Mouse (Mus musculus): Measurements from ENCODE around the gene Eml6. TPM values are rescaled to one million over a fixed set of nuclear protein-coding genes. Genes with fewer than 3 reads are reported as not detected.

Eml6 gene
- polyA plus RNA-seq, 2 experiments = 0.09 to 0.55 TPM

DNA sequence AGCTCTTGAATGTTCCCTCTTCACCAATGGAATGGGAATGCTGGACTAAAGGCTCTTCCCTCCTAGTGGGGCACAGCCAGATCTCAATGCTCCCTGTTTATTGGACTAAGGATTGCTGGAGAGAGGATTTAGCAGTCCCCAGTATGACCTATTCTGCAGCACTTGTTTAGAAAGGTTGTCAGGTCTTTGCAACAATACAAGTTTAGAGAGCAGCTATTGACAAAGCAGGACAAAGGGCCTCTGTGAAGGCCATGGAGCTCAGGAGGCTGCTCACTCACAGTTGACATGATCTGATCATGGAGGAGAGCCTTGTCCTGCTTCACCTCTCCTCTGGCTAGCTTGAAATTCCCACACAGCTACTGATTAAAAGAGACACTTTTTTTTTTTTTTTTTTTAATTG, 257.3 kb downstream of the Eml6 start:
- Histone ChIP-seq H3K4me3 (ENCODE audit: insufficient read depth in 1 of 2, low read depth in 2 of 2, low read length in 2 of 2) (no peak overlapping the region), H3K36me3 (replicated peaks; ENCODE audit: control insufficient read depth, insufficient read depth, low read depth) (no peaks in the 10 kb centered on the region), H3K9me3 (ENCODE audit: control insufficient read depth, low read length) (no peaks in the 10 kb centered on the region), H3K4me1 (replicated peaks; ENCODE audit: control insufficient read depth in 2 of 2, insufficient read depth in 2 of 2, low read length in 1 of 2) (no peaks in the 10 kb centered on the region), H3K4me2 (ENCODE audit: low read depth) (no peak overlapping the region), H3K27me3 (ENCODE audit: control insufficient read depth, insufficient read depth, low read length) (no peaks in the 10 kb centered on the region), H3K9ac (replicated peaks) (no peak overlapping the region), H3K27ac (no peak overlapping the region)
- DNase-seq (ENCODE audit: low read depth in 3 of 3, low spot score in 3 of 3) (no peak), ATAC-seq (ENCODE audit: insufficient read depth) (no peak)
- TF ChIP-seq CTCF (IDR thresholded peaks at IDR 0.05; ENCODE audit: low read depth) = no peak
- TF ChIP-seq EP300 (IDR thresholded peaks at IDR 0.05; ENCODE audit: low read depth) = no peak

DNA sequence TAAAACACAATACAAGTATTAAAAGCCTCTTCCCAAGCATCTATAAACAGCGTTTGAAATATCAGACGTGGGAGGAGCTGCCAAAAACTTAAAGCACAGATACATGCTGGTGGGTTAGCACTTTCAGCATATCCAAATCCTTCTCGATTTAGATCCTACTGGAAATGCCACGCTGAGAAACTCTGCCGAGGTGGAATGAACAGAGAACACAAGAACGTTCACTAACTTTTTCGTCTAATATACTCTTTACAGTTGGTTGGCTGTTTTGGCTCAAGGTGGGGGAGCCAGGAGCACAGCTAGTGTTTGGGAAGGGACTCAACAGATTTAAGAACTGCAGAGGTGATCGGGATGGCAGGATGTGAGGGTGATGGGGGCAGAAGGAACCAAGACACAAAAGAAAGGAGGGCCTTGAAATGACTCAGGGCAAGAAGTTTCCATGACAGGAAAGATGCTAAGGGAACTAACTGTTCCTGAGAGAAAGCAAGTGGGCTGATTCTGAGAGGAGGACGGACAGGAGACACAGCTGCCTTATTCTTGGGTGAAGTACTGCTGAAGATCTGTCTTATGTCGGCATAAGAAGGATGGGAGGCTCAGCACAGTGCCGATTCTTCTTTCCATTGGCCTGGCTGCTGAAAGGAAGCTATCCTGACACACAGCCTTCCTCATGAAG, 259.4 kb downstream of the Eml6 start:
- H3K27me3 ChIP-seq (ENCODE audit: control insufficient read depth, insufficient read depth, low read length) = no peaks in the 10 kb centered on the region
- TF ChIP-seq CTCF (IDR thresholded peaks at IDR 0.05; ENCODE audit: low read depth) (no peak), EP300 (IDR thresholded peaks at IDR 0.05; ENCODE audit: low read depth) (no peak)
- H3K36me3 ChIP-seq (replicated peaks; ENCODE audit: control insufficient read depth, insufficient read depth, low read depth) = no peaks in the 10 kb centered on the region
- 58% methylated on average over 11 of the region's 11 CpGs for WGBS (ENCODE audit: insufficient replicate concordance)
- no peaks in the 10 kb centered on the region for H3K9me3 ChIP-seq (ENCODE audit: control insufficient read depth, low read length)
- H3K4me3 ChIP-seq (ENCODE audit: insufficient read depth in 1 of 2, low read depth in 2 of 2, low read length in 2 of 2) = no peak overlapping the region
- H3K9ac ChIP-seq (replicated peaks) = no peak overlapping the region
- no peak overlapping the region for H3K27ac ChIP-seq
- H3K4me2 ChIP-seq (ENCODE audit: low read depth) = no peak overlapping the region
- no peak for DNase-seq (ENCODE audit: low read depth in 3 of 3, low spot score in 3 of 3)
- no peaks in the 10 kb centered on the region; a peak in 1 of 4 replicates for H3K4me1 ChIP-seq (replicated peaks; ENCODE audit: control insufficient read depth in 2 of 2, insufficient read depth in 2 of 2, low read length in 1 of 2)
- no peak for ATAC-seq (ENCODE audit: insufficient read depth)

DNA sequence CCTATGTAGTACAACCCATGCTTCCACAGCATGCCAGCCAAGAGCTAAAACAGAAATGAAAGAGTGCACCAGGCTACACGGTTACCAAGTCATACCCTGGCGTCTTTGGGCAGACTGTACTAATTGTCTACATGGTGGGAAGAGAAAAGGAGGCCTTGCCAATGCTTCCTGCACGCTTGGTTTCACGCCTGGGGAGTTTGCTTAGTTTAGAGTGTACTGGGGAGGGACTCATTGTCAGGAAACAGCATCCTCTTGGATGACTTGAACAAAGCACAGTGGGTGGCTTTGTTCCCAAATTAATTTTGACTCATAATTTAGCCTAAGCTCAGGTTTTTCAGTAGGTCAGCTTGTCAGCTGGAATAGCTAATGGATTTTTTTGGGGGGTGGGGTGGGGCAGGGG, 260.8 kb downstream of the Eml6 start:
- H3K4me3 ChIP-seq (ENCODE audit: insufficient read depth in 1 of 2, low read depth in 2 of 2, low read length in 2 of 2) = no peak overlapping the region
- no peaks in the 10 kb centered on the region for H3K27me3 ChIP-seq (ENCODE audit: control insufficient read depth, insufficient read depth, low read length)
- H3K9me3 ChIP-seq (ENCODE audit: control insufficient read depth, low read length) = no peaks in the 10 kb centered on the region
- WGBS (ENCODE audit: insufficient replicate concordance) = 46% methylated on average over 4 of the region's 4 CpGs
- no peak overlapping the region for H3K27ac ChIP-seq
- no peak overlapping the region for H3K4me2 ChIP-seq (ENCODE audit: low read depth)
- ATAC-seq (ENCODE audit: insufficient read depth) (no peak), DNase-seq (ENCODE audit: low read depth in 3 of 3, low spot score in 3 of 3) (no peak)
- no peak for TF ChIP-seq EP300 (IDR thresholded peaks at IDR 0.05; ENCODE audit: low read depth)
- no peak for TF ChIP-seq CTCF (IDR thresholded peaks at IDR 0.05; ENCODE audit: low read depth)
- H3K9ac ChIP-seq (replicated peaks) = no peak overlapping the region
- H3K36me3 ChIP-seq (replicated peaks; ENCODE audit: control insufficient read depth, insufficient read depth, low read depth) = no peaks in the 10 kb centered on the region
- H3K4me1 ChIP-seq (replicated peaks; ENCODE audit: control insufficient read depth in 2 of 2, insufficient read depth in 2 of 2, low read length in 1 of 2) = no peaks in the 10 kb centered on the region; a peak in 1 of 4 replicates

DNA sequence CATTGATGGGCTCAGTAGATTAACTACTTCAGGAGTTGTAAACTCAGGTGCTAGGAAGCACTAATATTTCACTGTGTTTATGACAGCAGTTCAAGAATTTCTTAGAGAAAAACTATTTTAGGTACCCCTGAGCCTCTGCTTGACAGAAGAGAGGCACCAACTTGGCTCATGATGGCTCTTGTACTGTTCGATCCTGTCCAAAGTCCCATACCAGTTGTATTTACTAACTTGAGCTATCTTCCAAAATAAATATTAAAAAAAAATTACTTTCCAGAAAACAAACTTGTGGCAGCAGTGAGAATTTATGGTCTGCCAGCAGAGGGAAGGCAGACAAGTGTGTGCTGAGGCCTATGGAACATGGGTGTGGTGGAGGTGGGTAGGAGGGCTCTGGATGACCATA, 263.1 kb downstream of the Eml6 start:
- 64% methylated on average over 1 of the region's 1 CpGs for WGBS (ENCODE audit: insufficient replicate concordance)
- ATAC-seq (ENCODE audit: insufficient read depth) = no peak
- Histone ChIP-seq H3K36me3 (replicated peaks; ENCODE audit: control insufficient read depth, insufficient read depth, low read depth) (no peaks in the 10 kb centered on the region), H3K27ac (no peak overlapping the region), H3K4me2 (ENCODE audit: low read depth) (no peak overlapping the region), H3K27me3 (ENCODE audit: control insufficient read depth, insufficient read depth, low read length) (no peaks in the 10 kb centered on the region), H3K9ac (replicated peaks) (no peak overlapping the region), H3K9me3 (ENCODE audit: control insufficient read depth, low read length) (no peaks in the 10 kb centered on the region), H3K4me3 (ENCODE audit: insufficient read depth in 1 of 2, low read depth in 2 of 2, low read length in 2 of 2) (no peak overlapping the region), H3K4me1 (replicated peaks; ENCODE audit: control insufficient read depth in 2 of 2, insufficient read depth in 2 of 2, low read length in 1 of 2) (no peaks in the 10 kb centered on the region; a peak in 1 of 4 replicates)
- no peak for DNase-seq (ENCODE audit: low read depth in 3 of 3, low spot score in 3 of 3)
- TF ChIP-seq CTCF (IDR thresholded peaks at IDR 0.05; ENCODE audit: low read depth) (no peak), EP300 (IDR thresholded peaks at IDR 0.05; ENCODE audit: low read depth) (no peak)

DNA sequence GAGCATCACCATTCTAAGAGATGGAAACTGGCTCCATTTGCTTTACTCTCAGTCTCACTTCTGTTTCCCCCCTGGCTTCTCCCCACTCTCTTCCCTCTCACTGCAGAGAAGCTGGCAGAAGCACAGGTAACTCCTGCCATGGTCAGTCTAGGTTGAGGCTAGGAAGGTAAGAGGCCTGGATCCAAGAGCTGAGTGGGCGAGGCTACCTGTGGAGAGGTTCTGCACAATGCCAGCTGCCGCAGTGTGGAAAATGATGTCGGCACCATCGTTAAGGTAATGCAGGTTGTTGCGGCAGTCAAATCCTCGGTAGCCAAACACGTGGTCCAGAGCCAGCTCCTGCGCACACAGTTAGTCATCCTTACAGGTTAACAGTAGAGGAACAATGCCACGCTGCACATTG, 264.4 kb downstream of the Eml6 start:
- ATAC-seq (ENCODE audit: insufficient read depth) = no peak
- no peak overlapping the region for H3K4me3 ChIP-seq (ENCODE audit: insufficient read depth in 1 of 2, low read depth in 2 of 2, low read length in 2 of 2)
- 77% methylated on average over 9 of the region's 9 CpGs for WGBS (ENCODE audit: insufficient replicate concordance)

More for the DNA sequence above, 264.4 kb downstream of the Eml6 start:
- Histone ChIP-seq H3K27ac (no peak overlapping the region), H3K4me2 (ENCODE audit: low read depth) (no peak overlapping the region), H3K4me1 (replicated peaks; ENCODE audit: control insufficient read depth in 2 of 2, insufficient read depth in 2 of 2, low read length in 1 of 2) (no peaks in the 10 kb centered on the region; a peak in 1 of 4 replicates), H3K9ac (replicated peaks) (no peak overlapping the region), H3K27me3 (ENCODE audit: control insufficient read depth, insufficient read depth, low read length) (no peaks in the 10 kb centered on the region), H3K36me3 (replicated peaks; ENCODE audit: control insufficient read depth, insufficient read depth, low read depth) (no peaks in the 10 kb centered on the region), H3K9me3 (ENCODE audit: control insufficient read depth, low read length) (no peaks in the 10 kb centered on the region)
- no peak for DNase-seq (ENCODE audit: low read depth in 3 of 3, low spot score in 3 of 3)
- TF ChIP-seq CTCF (IDR thresholded peaks at IDR 0.05; ENCODE audit: low read depth) (no peak), EP300 (IDR thresholded peaks at IDR 0.05; ENCODE audit: low read depth) (no peak)
